Comparison of ENCODE assay signal across 20 mouse cellular contexts in genomic region chr17:74457972-74458677, GRCm38 (mm10). TPM values are rescaled to one million over a fixed set of nuclear protein-coding genes. Genes with fewer than 3 reads are reported as not detected.
A peak's percentile ranks its signal among the peaks of the same experiment; 100 is the strongest.
DNase-seq lines count a peak whose midpoint lies in the region; TF ChIP-seq lines count a peak whose summit lies in the region.
"Had no signal": no experiment of that assay in that cellular context is flagged by ENCODE, and none has a peak within 500 bp of the region (broad histone marks: within the 10 kb centered on the region; RNA-seq: fewer than 3 reads in every experiment).

No protein-coding gene starts in this region.

- H3K27ac ChIP-seq in spleen, adult 2 months (ENCODE audit: insufficient read depth, low read length), result peak overlapping the region; percentile 44
- peak overlapping the region; percentile 40 for H3K27ac ChIP-seq in brown adipose tissue, adult 24 weeks (replicated peaks; ENCODE audit: low read depth, low read length)
- H3K27ac ChIP-seq: embryonic facial prominence, embryonic 12.5 days; forebrain, embryonic 15.5 days; hindbrain, embryonic 13.5 days had no signal

- no peak for DNase-seq in spleen, adult 2 months (ENCODE audit: low read depth in 1 of 2, low spot score in 2 of 2)
- DNase-seq in spleen, adult 18-20 months, result no peak
- peak; percentile 4 for DNase-seq in naive thymus-derived CD4-positive, alpha-beta T cell, adult 2 months (ENCODE audit: low read depth)
- DNase-seq in layer of hippocampus, postnatal 14 days (ENCODE audit: low spot score in 2 of 2), result no peak
- no peak for DNase-seq in layer of hippocampus, adult 9-10 months (ENCODE audit: low spot score)
- DNase-seq in heart, postnatal 10 days, result no peak
- DNase-seq: adrenal gland, postnatal 14 days; cerebellum, adult 8-10 months; gastrocnemius, postnatal 36 days; heart, postnatal 14 days; kidney, adult 11 months; kidney, postnatal 25 days; layer of hippocampus, adult 9-11 months; midbrain, embryonic 14.5 days had no signal

- no peaks in the 10 kb centered on the region for H3K27me3 ChIP-seq in spleen, adult 2 months (ENCODE audit: control insufficient read depth, insufficient read depth, low read length)
- H3K27me3 ChIP-seq: embryonic facial prominence, embryonic 12.5 days; forebrain, embryonic 15.5 days; hindbrain, embryonic 13.5 days had no signal

- H3K4me1 ChIP-seq in spleen, adult 2 months (ENCODE audit: control insufficient read depth, insufficient read depth, insufficient read length), result peaks cover 5% of the 10 kb centered on the region; the same call in 1 of the 2 replicates
- H3K4me1 ChIP-seq in brown adipose tissue, adult 24 weeks (ENCODE audit: control insufficient read depth, insufficient read depth, insufficient read length, low read length), result no peaks in the 10 kb centered on the region
- H3K4me1 ChIP-seq: embryonic facial prominence, embryonic 12.5 days; forebrain, embryonic 15.5 days; hindbrain, embryonic 13.5 days had no signal

- H3K36me3 ChIP-seq in spleen, adult 2 months (ENCODE audit: control insufficient read depth, insufficient read depth, low read length), result no peaks in the 10 kb centered on the region
- H3K36me3 ChIP-seq: embryonic facial prominence, embryonic 12.5 days; forebrain, embryonic 15.5 days; G1E; hindbrain, embryonic 13.5 days had no signal

- peak overlapping the region; percentile 48 for H3K4me3 ChIP-seq in spleen, adult 2 months (ENCODE audit: extremely low read depth, insufficient read depth, insufficient read length)
- H3K4me3 ChIP-seq in brown adipose tissue, adult 24 weeks (ENCODE audit: insufficient read depth, low read depth, low read length), result peak overlapping the region; percentile 40
- H3K4me3 ChIP-seq: embryonic facial prominence, embryonic 12.5 days; erythroblast, embryonic 14.5 days; forebrain, embryonic 15.5 days; hindbrain, embryonic 13.5 days had no signal

- no peak for TF ChIP-seq CTCF in spleen, adult 2 months (IDR thresholded peaks at IDR 0.05; ENCODE audit: extremely low read depth, insufficient read depth, insufficient read length, insufficient replicate concordance)

- intact Hi-C loops in heart, postnatal 10 days (cut with DNase I), result no loop called here

- no peak for TF ChIP-seq POLR2A in spleen, adult 2 months (IDR thresholded peaks at IDR 0.05; ENCODE audit: low read depth, low read length)

- 70% methylated on average over 10 of the region's 10 CpGs for WGBS in spleen, adult 2 months

RNA-seq across cellular contexts. Expression of gene Nlrc4, which starts 0.8 kb away (rescaled TPM):
- 1.4 and 2.0 TPM in 2 replicates for polyA plus RNA-seq in spleen, adult 2 months (2012; rRNA removed)
- not detected in 2 replicates for polyA plus RNA-seq in brown adipose tissue, adult 24 weeks (2012; ENCODE audit: insufficient read depth, insufficient read length, missing spikeins)
- under 1 TPM; 0.10 to 0.14 TPM for total RNA-seq in layer of hippocampus, postnatal 14 days (2021)
- total RNA-seq in heart, postnatal 10 days (2021), result under 1 TPM; 0.30 to 0.31 TPM
- polyA plus RNA-seq: erythroblast, embryonic 14.5 days had no signal

RNA-seq across cellular contexts. Expression of gene Yipf4, which starts 31.2 kb away (rescaled TPM):
- polyA plus RNA-seq in spleen, adult 2 months (2012; rRNA removed), result 35.8 and 119 TPM in 2 replicates
- 68.4 and 72.0 TPM in 2 replicates for polyA plus RNA-seq in brown adipose tissue, adult 24 weeks (2012; ENCODE audit: insufficient read depth, insufficient read length, missing spikeins)
- total RNA-seq in layer of hippocampus, postnatal 14 days (2021), result 10 to 100 TPM; 73.7 to 93.8 TPM
- 10 to 100 TPM; 75.6 to 79.2 TPM for total RNA-seq in heart, postnatal 10 days (2021)
